Mouse (Mus musculus) cerebellum, adult 2 months (tissue): ENCODE measurements around the gene 3110082J24Rik. TPM values are rescaled to one million over a fixed set of nuclear protein-coding genes. Genes with fewer than 3 reads are reported as not detected.

ENCODE experiments used
- DNase-seq, 2 experiments: peaks; one replicate each; pipeline ENCODE4 v3.0.0; 2021
- H3K27ac ChIP-seq: fragments of 200-500 bp; 2 replicates; pipeline ENCODE4 v1.5.1; 2012; ENCODE audit warnings: low read length, control low read depth, inconsistent platforms; ENCODE audit not compliant: insufficient read depth
- H3K27me3 ChIP-seq: fragments of 200-500 bp; 2 replicates; pipeline ENCODE4 v1.6.1; 2012; ENCODE audit warnings: inconsistent platforms, mild to moderate bottlenecking, low read length, moderate library complexity; ENCODE audit not compliant: control insufficient read depth, insufficient read depth
- H3K4me1 ChIP-seq: fragments of 200-500 bp; 2 replicates; pipeline ENCODE4 v1.6.1; 2011; ENCODE audit warnings: low read length; ENCODE audit not compliant: control insufficient read depth, insufficient read depth
- H3K4me3 ChIP-seq: fragments of 200-500 bp; replicated peaks from 2 replicates; pipeline ENCODE3; 2011; ENCODE audit warnings: mild to moderate bottlenecking, low read depth, low read length, control low read depth; ENCODE audit not compliant: insufficient read depth
- CTCF ChIP-seq: fragments of 200-500 bp; IDR thresholded peaks from 2 replicates; pipeline ENCODE4 v1.5.1; 2011; ENCODE audit warnings: low read depth, mild to moderate bottlenecking, control low read depth, low read length, moderate library complexity, borderline replicate concordance; ENCODE audit not compliant: insufficient read depth
- POLR2A ChIP-seq: fragments of 200-500 bp; IDR thresholded peaks from 2 replicates; pipeline ENCODE4 v1.6.1; 2011; ENCODE audit warnings: low read length, control low read depth, borderline replicate concordance; ENCODE audit not compliant: insufficient read depth
- WGBS: fragments of 180-500 bp; shearing (Covaris S2); methylation state at CpG from one replicate; pipeline ENCODE4 v1.1.7; 2018; 5-methylcytosine and 5-hydroxymethylcytosine counted together
- polyA plus RNA-seq: library from polyadenylated mRNA; depleted of rRNA; stranded (reverse); fragments of >200 nt; gene quantifications from 2 replicates; pipeline ENCODE4 v1.2.3, GENCODE M21; 2012; rRNA removed

3110082J24Rik gene
- polyA plus RNA-seq, 1 experiment: 7.0 TPM

DNA sequence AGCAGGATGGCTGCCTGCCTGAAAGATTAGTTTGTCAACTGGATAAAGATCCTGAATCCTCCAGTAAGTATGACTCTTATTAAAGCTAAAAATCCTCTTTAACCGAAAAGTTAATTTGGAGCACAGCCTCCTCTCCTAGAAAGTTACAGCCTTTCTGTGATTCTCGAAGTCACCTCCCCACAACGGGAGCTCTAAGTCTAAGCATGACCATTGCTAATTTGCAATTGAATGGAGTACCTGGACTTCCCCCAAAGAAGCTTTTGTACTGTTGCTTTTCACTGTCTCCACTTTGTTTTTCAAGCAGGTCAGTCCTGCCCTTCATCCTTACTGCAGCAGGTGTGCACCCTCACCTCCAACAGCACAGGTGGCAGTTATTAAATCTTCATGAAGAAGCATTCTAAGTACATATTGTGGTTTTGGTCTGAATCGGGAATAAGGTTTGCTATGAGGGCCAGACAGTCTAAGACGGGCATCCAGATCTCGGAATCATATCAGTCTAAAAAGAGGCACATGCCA, 47.6 kb downstream of the 3110082J24Rik start:
- DNase-seq: no peak
- no peak overlapping the region for H3K4me3 ChIP-seq
- 60% methylated on average over 6 of the region's 6 CpGs for WGBS
- TF ChIP-seq POLR2A (no peak), CTCF (no peak)
- H3K27ac ChIP-seq: no peak overlapping the region
- H3K4me1 ChIP-seq: no peaks in the 10 kb centered on the region
- H3K27me3 ChIP-seq: no peaks in the 10 kb centered on the region

Other genes with a start within 250 kb of the 3110082J24Rik start
- not detected in 2 replicates for gene Il6, start 93.0 kb downstream of the 3110082J24Rik start, polyA plus RNA-seq
- 3.5 and 4.5 TPM in 2 replicates for gene Tyms, start 32.5 kb downstream of the 3110082J24Rik start, polyA plus RNA-seq
- 23.7 and 25.6 TPM in 2 replicates for gene Garem2, start 925 bp downstream of the 3110082J24Rik start, polyA plus RNA-seq
- gene Hadha, start 49.1 kb upstream of the 3110082J24Rik start, polyA plus RNA-seq: 88.2 and 89.6 TPM in 2 replicates
- gene Hadhb, start 49.2 kb upstream of the 3110082J24Rik start, polyA plus RNA-seq: 129 and 148 TPM in 2 replicates
- gene Adgrf3, start 99.6 kb upstream of the 3110082J24Rik start, polyA plus RNA-seq: not detected in 2 replicates
- gene Selenoi, start 126.5 kb upstream of the 3110082J24Rik start, polyA plus RNA-seq: 33.9 and 38.0 TPM in 2 replicates
- 2.4 and 2.5 TPM in 2 replicates for gene Drc1, start 175.3 kb upstream of the 3110082J24Rik start, polyA plus RNA-seq